Comparison of ENCODE assay signal across 9 mouse cellular contexts in the genomic region with DNA sequence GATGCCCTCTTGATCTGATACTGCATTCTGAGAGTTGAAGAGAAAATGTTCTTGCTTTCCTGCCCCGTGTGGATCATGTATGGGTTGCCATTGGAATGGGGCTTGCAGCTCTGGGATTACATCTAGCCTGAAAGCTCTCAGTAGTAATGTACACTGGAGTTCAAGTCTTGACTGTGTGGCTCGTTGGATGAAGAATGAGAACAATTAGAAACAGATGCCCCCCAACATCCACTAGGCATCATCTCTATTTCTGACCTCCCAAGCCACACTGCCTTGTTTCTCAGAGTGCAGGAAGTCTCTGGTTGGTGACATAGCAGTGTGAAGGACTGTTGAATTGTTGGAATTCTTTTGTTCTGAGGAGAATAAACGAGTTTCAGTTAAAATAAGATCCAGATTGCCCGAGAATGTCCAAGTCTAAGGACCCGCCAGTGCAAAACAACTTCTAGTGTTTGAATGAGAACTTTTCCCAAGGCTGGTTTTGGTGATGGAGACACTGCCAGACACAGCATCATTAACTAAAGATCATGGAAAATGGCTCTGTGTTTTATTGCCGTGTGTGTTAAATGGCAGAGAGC.
DNase-seq lines count a peak whose midpoint lies in the region; ATAC-seq and TF ChIP-seq lines count a peak whose summit lies in the region.
"Had no signal": no experiment of that assay in that cellular context is flagged by ENCODE, and none has a peak within 500 bp of the region (broad histone marks: within the 10 kb centered on the region; RNA-seq: fewer than 3 reads in every experiment).

No protein-coding gene starts in this region.

- no peak for TF ChIP-seq CTCF in midbrain, postnatal 0 days (IDR thresholded peaks at IDR 0.05)

- peaks cover 12% of the 10 kb centered on the region for H3K4me1 ChIP-seq in heart, embryonic 16.5 days (ENCODE audit: control insufficient read depth, insufficient read depth, low read length)
- H3K4me1 ChIP-seq in embryonic facial prominence, embryonic 10.5 days = peaks cover 35% of the 10 kb centered on the region
- peaks cover 19% of the 10 kb centered on the region for H3K4me1 ChIP-seq in limb, embryonic 11.5 days (ENCODE audit: control insufficient read depth, insufficient read depth, low read length)
- H3K4me1 ChIP-seq in midbrain, postnatal 0 days (ENCODE audit: insufficient read depth, low read length) = no peaks in the 10 kb centered on the region
- H3K4me1 ChIP-seq: midbrain, embryonic 10.5 days had no signal

- WGBS in heart, embryonic 16.5 days = 53% methylated on average over 6 of the region's 6 CpGs
- 43% methylated on average over 6 of the region's 6 CpGs for WGBS in embryonic facial prominence, embryonic 10.5 days
- WGBS in limb, embryonic 11.5 days = 32% methylated on average over 6 of the region's 6 CpGs
- WGBS in midbrain, postnatal 0 days = 73% methylated on average over 6 of the region's 6 CpGs

- no peaks in the 10 kb centered on the region for H3K36me3 ChIP-seq in heart, embryonic 16.5 days (ENCODE audit: control insufficient read depth, insufficient read depth)
- no peaks in the 10 kb centered on the region for H3K36me3 ChIP-seq in embryonic facial prominence, embryonic 10.5 days (replicated peaks)
- H3K36me3 ChIP-seq in limb, embryonic 11.5 days (ENCODE audit: control insufficient read depth, insufficient read depth, low read length) = no peaks in the 10 kb centered on the region
- H3K36me3 ChIP-seq in midbrain, postnatal 0 days (ENCODE audit: insufficient read depth, low read length) = no peaks in the 10 kb centered on the region
- H3K36me3 ChIP-seq: midbrain, embryonic 10.5 days had no signal

- H3K4me3 ChIP-seq in heart, embryonic 16.5 days (ENCODE audit: low read length) = no peak overlapping the region
- H3K4me3 ChIP-seq in embryonic facial prominence, embryonic 10.5 days = no peak overlapping the region
- H3K4me3 ChIP-seq in limb, embryonic 11.5 days (ENCODE audit: low read depth, low read length) = no peak overlapping the region
- H3K4me3 ChIP-seq in midbrain, postnatal 0 days (ENCODE audit: low read depth, low read length) = no peak overlapping the region
- H3K4me3 ChIP-seq: midbrain, embryonic 10.5 days had no signal

- peak overlapping the region; percentile 61 for H3K27ac ChIP-seq in heart, embryonic 16.5 days (ENCODE audit: low read length)
- peak overlapping the region; percentile 78 for H3K27ac ChIP-seq in embryonic facial prominence, embryonic 10.5 days (replicated peaks)
- H3K27ac ChIP-seq in limb, embryonic 11.5 days (replicated peaks; ENCODE audit: low read depth, low read length) = peak overlapping the region; percentile 56; the same call in 1 of the 2 replicates
- H3K27ac ChIP-seq in midbrain, postnatal 0 days (ENCODE audit: low read depth, low read length) = no peak overlapping the region
- H3K27ac ChIP-seq: midbrain, embryonic 10.5 days had no signal

- H3K27me3 ChIP-seq in heart, embryonic 16.5 days (ENCODE audit: control insufficient read depth, insufficient read depth, low read length) = no peaks in the 10 kb centered on the region
- H3K27me3 ChIP-seq in embryonic facial prominence, embryonic 10.5 days (replicated peaks; ENCODE audit: low read depth, poor library complexity, severe bottlenecking) = no peaks in the 10 kb centered on the region
- H3K27me3 ChIP-seq in limb, embryonic 11.5 days (ENCODE audit: control insufficient read depth, insufficient read depth, low read length) = no peaks in the 10 kb centered on the region
- H3K27me3 ChIP-seq in midbrain, postnatal 0 days (ENCODE audit: insufficient read depth, low read length) = no peaks in the 10 kb centered on the region

- no peak for ATAC-seq in heart, embryonic 16.5 days (replicated peaks; ENCODE audit: extremely low read depth, insufficient read depth, low FRiP score)
- ATAC-seq in limb, embryonic 11.5 days (ENCODE audit: insufficient number of reproducible peaks, low FRiP score, low TSS enrichment, low read depth) = no peak
- ATAC-seq in midbrain, postnatal 0 days (ENCODE audit: low FRiP score) = no peak

- no peak for DNase-seq in heart, adult 8-10 months (ENCODE audit: low spot score)
- DNase-seq in Muller cell, postnatal 12 days (ENCODE audit: inconsistent ontology term) = peak; percentile 58
- DNase-seq in embryonic facial prominence, embryonic 10.5 days (ENCODE audit: low spot score) = no peak
- no peak for DNase-seq in limb, embryonic 11.5 days (ENCODE audit: low spot score)
- no peak for DNase-seq in midbrain, postnatal 0 days (ENCODE audit: low spot score)
- DNase-seq in spleen, adult 18-20 months = no peak
- DNase-seq: cerebellum, adult 18-20 months had no signal

- no peak overlapping the region for H3K9ac ChIP-seq in heart, embryonic 16.5 days (ENCODE audit: low read length)
- no peak overlapping the region for H3K9ac ChIP-seq in limb, embryonic 11.5 days (ENCODE audit: low read length)
- no peak overlapping the region for H3K9ac ChIP-seq in midbrain, postnatal 0 days (replicated peaks; ENCODE audit: low read length, poor library complexity, severe bottlenecking)

- H3K4me2 ChIP-seq in heart, embryonic 16.5 days (ENCODE audit: low read depth, low read length) = no peak overlapping the region
- H3K4me2 ChIP-seq in limb, embryonic 11.5 days (ENCODE audit: low read depth, severe bottlenecking) = no peak overlapping the region
- H3K4me2 ChIP-seq in midbrain, postnatal 0 days (ENCODE audit: low read depth, low read length, poor library complexity, severe bottlenecking) = no peak overlapping the region

- no peaks in the 10 kb centered on the region; the same call in 1 of the 2 replicates for H3K9me3 ChIP-seq in heart, embryonic 16.5 days (replicated peaks; ENCODE audit: control insufficient read depth, low read length)
- no peaks in the 10 kb centered on the region for H3K9me3 ChIP-seq in embryonic facial prominence, embryonic 10.5 days
- no peaks in the 10 kb centered on the region for H3K9me3 ChIP-seq in limb, embryonic 11.5 days (ENCODE audit: control insufficient read depth, low read length)
- no peaks in the 10 kb centered on the region for H3K9me3 ChIP-seq in midbrain, postnatal 0 days (ENCODE audit: low read length)
- H3K9me3 ChIP-seq: midbrain, embryonic 10.5 days had no signal
